Mouse (Mus musculus): Measurements from ENCODE around the gene Retreg1. TPM values are rescaled to one million over a fixed set of nuclear protein-coding genes. Genes with fewer than 3 reads are reported as not detected.

The Retreg1 gene
- polyA plus RNA-seq, 1 experiment from 2014 or later = 44.9 TPM

DNA sequence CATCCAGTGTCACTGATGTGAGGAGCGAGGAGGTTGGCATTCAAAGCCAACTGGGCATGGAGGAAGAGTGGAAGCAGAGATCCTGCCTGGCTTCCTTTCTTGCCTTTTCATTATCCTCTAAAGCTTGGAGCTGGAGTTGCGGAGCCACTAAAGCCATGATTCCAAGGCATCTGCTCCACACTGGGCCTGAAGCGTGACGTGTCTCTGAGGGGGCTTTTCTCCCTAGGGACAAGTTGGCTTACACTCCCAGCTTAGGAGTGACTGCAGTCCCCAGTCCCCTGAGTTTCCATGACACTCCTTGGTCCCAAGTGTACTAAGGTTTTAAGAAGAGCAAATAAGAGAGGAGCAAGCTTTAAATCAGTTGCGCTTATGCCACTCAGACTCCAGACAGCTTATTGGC, 179.7 kb downstream of the Retreg1 start:
- Histone ChIP-seq H3K4me3 (ENCODE audit: inconsistent target) (no peak overlapping the region), H3K36me3 (ENCODE audit: inconsistent target) (no peaks in the 10 kb centered on the region), H3K79me2 (ENCODE audit: inconsistent target) (no peaks in the 10 kb centered on the region), H3K27ac (no peak overlapping the region)
- WGBS (ENCODE audit: missing documents) = 89% methylated on average over 5 of the region's 5 CpGs

Other genes with a start within 250 kb of the Retreg1 start
- 15.0 to 27.3 TPM (median 16.4 TPM) in 3 replicates for gene Myo10, start 220.7 kb upstream of the Retreg1 start, polyA plus RNA-seq (2018)
- 27.6 to 37.3 TPM (median 33.9 TPM) in 3 replicates for gene Zfp622, start 141.2 kb downstream of the Retreg1 start, polyA plus RNA-seq (2018)

Data from macrophage (primary cell).